Mouse (Mus musculus): ENCODE measurements at regions not wholly inside any gene's neighbourhood (a gene's known extent, or its start where the extent isn't known, plus 50 kb on each side); places are given as distances from the start of the nearest gene placed in this dataset.

DNA sequence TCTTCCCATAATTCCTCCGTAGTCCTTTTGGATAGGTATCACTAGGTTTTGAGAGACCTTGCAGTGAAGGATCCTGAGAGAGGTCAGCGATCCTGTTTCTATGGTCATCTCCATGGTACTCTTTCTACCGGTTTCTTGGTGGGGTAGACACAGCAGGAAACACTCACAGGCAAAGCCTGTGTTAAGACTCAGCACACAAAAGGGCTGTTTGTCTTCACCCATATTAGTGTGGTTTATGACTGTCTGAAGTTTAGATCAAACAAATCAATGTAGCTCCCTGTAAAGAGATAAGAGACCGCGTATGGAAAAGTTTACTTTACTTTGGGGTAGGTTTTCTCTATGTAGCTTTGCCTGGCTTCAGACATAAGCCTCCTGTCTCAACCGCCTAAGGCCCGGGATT, 282.5 kb upstream of the Rbms1 start:
- DNase-seq (ENCODE audit: low spot score in 2 of 2) = no peak

DNA sequence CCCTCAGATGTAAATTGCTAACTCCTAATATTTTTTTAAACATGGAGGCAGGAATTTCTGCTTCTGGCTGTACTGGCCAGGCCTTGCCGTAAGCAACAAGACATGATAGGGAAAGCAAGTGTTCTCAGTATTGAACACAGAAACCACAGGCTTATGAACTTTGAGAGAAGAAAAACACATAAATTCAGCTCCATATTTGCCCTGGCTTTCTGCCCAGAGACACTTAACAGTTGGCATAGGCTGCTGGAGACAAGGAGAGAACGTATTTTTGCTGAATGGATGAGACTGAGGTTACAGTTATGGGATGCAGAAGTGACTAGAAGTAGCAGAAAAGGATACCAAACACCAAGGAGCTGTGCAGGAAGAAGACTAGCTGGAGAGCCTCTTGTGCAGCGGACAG, 258.7 kb upstream of the Rbms1 start:
- DNase-seq (ENCODE audit: low spot score in 2 of 2) = no peak

GRCm38 (mm10) chr2:61221157-61221556, 258.2 kb upstream of the Rbms1 start:
- DNase-seq (ENCODE audit: low spot score in 2 of 2) = no peak

DNA sequence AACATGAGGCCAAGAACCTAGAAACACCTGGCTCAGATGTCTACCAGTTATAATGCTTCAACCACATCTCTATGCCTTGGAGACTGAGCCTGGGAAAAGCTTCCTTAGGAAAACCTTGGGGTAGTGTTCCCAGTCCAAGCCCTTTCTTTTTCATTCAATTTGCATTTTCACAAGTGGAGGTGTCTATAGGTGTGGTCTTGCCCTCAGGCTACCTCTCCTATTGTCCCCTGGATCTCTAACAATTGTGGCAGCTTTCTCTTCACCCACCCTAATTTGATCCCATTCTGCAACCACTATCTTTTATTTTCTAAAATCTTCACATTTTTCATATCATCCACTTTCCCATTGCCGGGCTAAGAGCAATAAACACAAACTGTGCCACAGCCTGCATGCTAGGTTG, 251.0 kb upstream of the Rbms1 start:
- no peak for DNase-seq (ENCODE audit: low spot score in 2 of 2)

GRCm38 (mm10) chr2:61201387-61201786, 238.4 kb upstream of the Rbms1 start:
- no peak for DNase-seq (ENCODE audit: low spot score in 2 of 2)

- DNase-seq (ENCODE audit: low spot score in 2 of 2) = no peak
Measured at GRCm38 (mm10) chr2:61193976-61194375, 231.0 kb upstream of the Rbms1 start.

DNA sequence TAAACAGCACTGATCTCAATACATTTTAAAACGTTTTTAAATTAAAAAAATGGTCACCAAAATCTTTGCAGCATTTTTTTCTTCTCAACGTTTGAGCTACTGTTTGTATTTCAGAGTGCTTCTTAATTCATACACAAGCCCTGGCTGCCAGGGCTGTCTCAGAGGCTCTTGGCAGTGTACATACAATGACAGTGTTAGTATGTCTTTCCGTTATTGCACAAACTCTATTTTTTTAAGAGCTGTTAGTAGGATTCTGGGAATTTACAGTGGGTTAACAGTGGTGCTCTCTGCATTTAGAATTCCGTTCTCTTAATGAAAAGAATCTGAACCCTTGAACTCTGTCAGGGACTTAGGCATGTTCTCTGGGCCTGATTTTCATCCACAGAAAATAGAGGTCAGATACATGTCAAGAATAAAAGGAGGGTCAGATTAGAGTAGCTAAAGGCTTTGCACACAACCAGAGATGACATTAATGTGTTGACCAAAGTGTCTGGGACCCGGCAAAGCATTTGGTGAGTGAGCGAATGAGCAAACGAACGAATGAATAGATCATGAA, 219.5 kb upstream of the Rbms1 start:
- DNase-seq (ENCODE audit: low spot score in 2 of 2) = no peak

DNA sequence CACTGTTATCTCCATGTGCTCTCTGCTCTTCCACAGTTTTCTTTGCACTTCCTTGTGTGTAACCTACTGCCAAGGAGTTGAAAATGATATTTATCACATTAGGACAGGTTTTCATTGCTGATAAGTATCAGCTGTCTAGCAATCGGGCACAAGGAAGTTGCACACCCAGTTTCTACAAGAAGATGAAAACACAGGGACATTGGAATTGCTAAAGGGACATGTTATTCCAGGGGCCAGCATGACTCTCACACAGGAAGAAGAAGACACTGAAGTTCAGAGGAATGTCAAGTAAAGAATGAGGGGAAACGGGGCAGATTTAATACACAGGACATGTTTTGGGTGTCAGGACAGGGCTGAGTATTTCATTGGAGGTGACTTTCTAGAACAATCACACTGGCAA, 214.8 kb upstream of the Rbms1 start:
- no peak for DNase-seq (ENCODE audit: low spot score in 2 of 2)

DNA sequence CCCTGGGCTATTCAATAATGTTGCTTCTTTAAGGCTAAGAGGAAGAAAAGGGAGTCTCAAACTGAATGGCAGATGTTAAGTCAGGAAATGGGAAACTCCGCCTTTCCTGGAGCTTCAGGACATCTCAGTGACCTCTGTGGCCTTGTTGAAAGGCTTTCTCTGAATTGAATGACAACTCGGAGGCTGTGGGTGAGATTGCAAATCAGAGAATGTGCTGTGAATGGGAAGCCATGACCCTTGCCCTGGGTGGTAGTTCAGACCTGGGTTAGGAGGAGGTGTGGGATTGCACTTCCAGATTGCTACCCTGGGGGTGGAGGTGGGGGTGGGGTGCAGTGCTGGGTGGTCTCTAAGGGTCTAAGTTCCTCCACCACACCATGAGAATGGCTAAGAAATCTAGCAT, 213.8 kb upstream of the Rbms1 start:
- DNase-seq (ENCODE audit: low spot score in 2 of 2) = no peak

GRCm38 (mm10) chr2:61173581-61173980, 210.6 kb upstream of the Rbms1 start:
- DNase-seq (ENCODE audit: low spot score in 2 of 2) = no peak

GRCm38 (mm10) chr2:61161336-61161735, 198.3 kb upstream of the Rbms1 start:
- no peak for DNase-seq (ENCODE audit: low spot score in 2 of 2)

- DNase-seq (ENCODE audit: low spot score in 2 of 2) = no peak
Measured at GRCm38 (mm10) chr2:61159761-61160160, 196.8 kb upstream of the Rbms1 start.

DNA sequence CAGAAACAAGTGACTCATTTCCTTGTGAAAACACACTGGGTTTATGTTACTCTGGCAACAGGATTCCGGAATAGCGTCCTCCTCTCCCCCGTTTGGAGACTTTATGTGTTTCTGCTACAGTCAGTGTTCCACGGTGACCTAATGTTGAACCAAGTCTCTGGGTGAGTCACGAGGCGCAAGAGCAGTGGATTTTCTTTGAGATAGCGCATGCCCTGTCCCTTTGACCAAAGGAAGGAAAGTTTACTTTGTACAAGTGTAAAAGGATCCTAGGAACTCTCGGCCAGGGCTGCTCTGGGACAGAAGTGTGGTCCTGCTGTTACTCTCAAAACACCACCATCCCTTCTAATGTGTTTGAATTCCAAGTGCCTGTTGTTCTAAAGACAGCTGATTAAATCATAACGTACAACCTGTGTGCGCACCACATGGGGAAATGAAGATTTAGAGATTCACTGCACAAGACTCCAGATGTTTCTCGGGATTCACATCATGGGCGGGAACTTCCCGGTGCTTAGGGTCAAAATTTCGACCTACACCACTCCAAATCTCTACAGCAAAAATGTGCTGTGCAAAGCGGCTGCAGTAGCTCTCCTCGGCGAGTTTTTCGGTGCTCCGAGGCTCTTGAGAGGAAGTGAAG, 176.1 kb upstream of the Rbms1 start:
- peak in 1 of 2 experiments; percentile 16 for DNase-seq (ENCODE audit: low spot score in 2 of 2)

DNA sequence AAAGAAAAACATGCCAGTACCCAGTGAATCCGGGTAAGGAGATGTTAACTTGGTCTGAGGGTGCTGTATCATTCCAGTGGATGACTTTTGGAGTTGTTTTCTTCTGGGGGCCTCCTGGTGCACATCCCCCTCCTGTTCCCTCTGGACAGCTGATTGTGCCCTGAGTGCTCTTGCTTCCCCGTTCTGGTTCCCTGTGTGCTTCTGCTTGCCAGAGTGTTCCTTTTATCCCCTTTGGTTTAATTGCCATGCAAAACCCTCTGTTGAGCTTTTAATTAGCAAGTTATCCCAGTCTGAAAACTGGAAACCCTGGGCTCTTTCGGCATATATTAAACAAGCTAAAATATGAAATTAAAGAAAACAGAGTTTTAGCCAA, 175.6 kb upstream of the Rbms1 start:
- DNase-seq (ENCODE audit: low spot score in 2 of 2) = peak in 1 of 2 experiments; percentile 10

DNA sequence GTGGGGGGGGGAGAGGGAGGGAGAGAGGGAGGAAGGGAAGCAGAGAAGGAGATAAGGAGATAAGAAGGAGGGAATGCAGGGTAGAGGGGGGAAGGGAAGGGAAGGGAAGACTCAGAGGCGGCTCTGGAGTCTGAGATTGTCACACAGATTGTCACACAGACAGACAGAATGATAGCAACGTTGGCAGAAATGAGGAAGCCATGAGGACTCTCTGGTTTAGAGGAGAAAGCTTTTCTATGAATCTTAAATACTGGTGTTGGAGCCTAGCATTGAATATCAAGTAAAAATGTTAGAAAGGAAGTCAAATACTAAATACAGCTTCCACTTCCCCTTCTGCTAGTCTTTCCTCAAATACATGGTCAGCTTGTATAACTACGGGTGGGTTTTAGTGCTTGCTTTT, 174.4 kb upstream of the Rbms1 start:
- DNase-seq (ENCODE audit: low spot score in 2 of 2) = no peak

- DNase-seq (ENCODE audit: low spot score in 2 of 2) = no peak
Measured at GRCm38 (mm10) chr2:61136926-61137325, 173.9 kb upstream of the Rbms1 start.

DNA sequence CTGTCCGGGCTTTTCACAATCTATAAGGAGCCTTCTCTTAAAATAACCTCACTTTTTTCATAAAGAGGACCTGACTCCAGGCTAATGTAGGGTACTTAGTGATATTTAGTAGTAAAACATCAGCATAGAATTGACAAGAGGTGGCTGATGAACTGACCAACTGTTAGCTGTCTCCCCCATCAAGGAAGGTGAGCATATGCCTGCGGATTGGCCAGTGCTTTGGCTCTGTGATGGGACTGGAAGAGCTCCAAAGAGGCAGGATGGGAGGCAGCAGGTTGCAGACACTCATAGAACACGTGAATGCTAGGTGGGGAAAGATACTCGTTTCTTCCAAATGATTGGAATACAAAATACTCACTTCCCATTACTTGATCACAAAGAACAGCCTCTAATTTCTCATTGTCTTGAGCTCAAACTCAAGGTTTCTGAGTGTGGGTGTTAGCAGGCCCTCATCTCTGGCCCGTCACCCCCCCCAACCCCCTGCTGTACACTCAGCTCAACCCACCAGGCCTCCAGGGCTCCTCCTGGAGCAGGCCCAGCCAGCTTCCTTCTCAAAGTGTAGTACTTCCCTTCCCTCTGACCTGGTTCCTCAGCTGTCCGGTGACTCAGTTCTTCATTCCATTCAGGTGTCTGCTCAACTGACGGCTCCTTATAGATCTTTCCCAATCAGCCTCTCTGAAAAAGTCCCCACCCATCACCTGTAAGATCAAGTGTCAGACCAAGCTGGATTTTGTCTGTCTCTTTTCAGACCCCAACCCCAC, 160.2 kb upstream of the Rbms1 start:
- DNase-seq (ENCODE audit: low spot score in 2 of 2) = no peak

DNA sequence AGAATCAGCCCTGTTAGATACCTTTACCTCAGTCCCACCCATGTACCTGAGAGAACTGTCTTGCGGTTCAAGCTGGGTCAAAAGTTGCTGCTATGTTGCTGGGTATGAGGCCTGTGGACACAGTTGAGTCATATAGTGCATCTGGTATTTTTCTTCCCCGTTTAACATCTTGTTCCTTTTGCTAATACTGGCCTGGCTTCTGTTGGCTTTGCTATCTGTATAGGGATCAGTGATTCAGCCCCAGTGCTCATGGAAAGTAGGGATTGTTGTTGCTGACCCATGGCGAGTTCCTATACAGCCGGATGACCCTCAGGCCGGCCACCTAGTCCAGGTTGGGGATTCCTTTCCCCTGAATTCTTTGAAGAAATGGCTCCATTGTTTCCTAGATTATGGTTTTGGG, 158.3 kb upstream of the Rbms1 start:
- DNase-seq (ENCODE audit: low spot score in 2 of 2) = no peak

GRCm38 (mm10) chr2:61114620-61115019, 151.6 kb upstream of the Rbms1 start:
- no peak for DNase-seq (ENCODE audit: low spot score in 2 of 2)

- no peak for DNase-seq (ENCODE audit: low spot score in 2 of 2)
Measured at GRCm38 (mm10) chr2:61113916-61114315, 150.9 kb upstream of the Rbms1 start.

DNA sequence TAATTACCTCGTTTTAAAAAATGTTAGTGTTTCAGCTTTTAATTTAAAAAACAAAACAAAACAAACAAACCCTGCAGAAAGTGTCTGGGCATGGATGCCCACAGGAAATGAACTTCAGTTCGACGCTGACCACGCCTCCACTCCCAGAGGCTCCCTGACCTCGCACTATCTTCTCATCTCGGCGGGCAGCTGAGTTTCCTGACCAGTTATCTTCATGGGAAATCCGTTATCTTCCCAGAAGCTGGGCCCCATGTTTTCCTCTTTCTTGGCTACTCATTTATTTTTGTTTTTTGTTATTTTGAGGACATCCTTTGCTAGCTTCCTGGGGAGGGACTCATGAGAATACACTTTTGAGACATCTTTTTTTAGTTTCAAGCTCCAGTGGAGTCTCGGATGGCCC, 147.6 kb upstream of the Rbms1 start:
- DNase-seq (ENCODE audit: low spot score in 2 of 2) = no peak

DNA sequence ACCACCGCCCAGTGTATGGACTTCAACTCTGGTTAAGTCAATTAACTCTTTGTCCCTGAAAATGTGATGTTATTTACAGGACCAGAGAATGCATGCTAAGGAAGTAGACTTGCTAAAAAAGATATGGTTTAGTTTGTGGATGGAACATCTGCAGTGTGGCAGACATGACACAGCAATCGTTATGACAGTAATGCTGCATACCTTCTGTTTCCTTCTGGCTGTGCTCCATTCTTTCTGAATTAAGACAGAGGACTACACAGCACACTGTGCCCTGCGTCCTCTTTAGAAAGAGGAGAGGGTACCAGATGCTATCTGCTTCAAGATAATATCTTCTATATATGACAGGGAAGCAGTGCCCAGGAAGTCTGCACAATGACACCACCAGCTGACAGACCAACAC, 146.6 kb upstream of the Rbms1 start:
- no peak for DNase-seq (ENCODE audit: low spot score in 2 of 2)

- no peak for DNase-seq (ENCODE audit: low spot score in 2 of 2)
Measured at GRCm38 (mm10) chr2:61105169-61105568, 142.2 kb upstream of the Rbms1 start.

All from left cerebral cortex, adult 8-10 months (tissue).